Mouse (Mus musculus) embryonic fibroblast, embryonic 13.5 days (primary cell): ENCODE data around the gene G0s2.

Experiments
- CTCF ChIP-seq: IDR thresholded peaks from 2 replicates; pipeline ENCODE4 v1.5.1; 2011; ENCODE audit warnings: mild to moderate bottlenecking, control low read depth, low read length, moderate library complexity, borderline replicate concordance; ENCODE audit not compliant: insufficient read depth
- POLR2A ChIP-seq: IDR thresholded peaks from 2 replicates; pipeline ENCODE4 v1.6.1; 2011; ENCODE audit warnings: low read depth, mild to moderate bottlenecking, control low read depth, low read length, moderate library complexity

- TF ChIP-seq POLR2A (no peak), CTCF (no peak)
These were observed 38.8 kb downstream of the G0s2 start for GRCm38 (mm10) chr1:193234130-193234645.
